Mouse (Mus musculus): ENCODE results near the gene Gatc. TPM values are rescaled to one million over a fixed set of nuclear protein-coding genes. Genes with fewer than 3 reads are reported as not detected.
"Not testable (repeated sequence)": the region's sequence is repeated elsewhere in the genome, so short reads cannot be mapped to it uniquely, and the experiment has no call there.

Gene Gatc
- polyA plus RNA-seq, 1 experiment, result 8.0 TPM

DNA sequence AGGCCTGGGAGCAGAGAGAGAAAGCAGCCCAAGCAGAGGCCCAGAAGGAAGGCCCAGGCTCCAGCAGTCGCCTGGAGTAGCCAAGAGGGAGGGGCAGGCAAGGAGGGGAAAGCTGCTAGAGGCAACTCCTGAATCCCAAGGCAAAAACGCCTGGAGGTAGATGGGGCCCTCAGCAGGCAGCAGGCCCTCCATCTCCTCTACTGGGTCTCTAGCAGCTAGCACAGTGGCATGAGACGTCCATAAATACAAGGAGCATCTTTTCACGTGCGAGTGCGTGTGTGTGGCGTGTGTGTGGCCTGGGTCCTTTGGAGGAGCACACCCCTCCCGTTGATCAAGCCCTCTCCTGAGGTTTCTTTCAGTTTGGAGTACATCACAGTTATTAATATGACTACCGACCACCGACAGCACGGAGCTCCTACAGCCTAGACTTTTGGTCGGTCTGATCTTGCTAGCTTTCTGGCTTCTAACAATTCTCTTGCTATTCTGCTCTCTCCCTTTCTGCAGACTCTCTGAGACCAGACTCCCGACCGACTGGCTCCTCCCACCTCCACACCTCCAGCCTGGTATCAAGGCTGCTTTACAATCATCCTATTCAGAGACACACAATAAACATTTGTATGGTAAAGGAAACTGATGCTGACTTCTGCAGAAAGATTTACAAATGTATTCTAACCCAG, 23.9 kb downstream of the Gatc start:
- no peak overlapping the region for H3K4me3 ChIP-seq (replicated peaks)
- H3K9me3 ChIP-seq, result no peaks in the 10 kb centered on the region
- TF ChIP-seq FLI1 (IDR thresholded peaks at IDR 0.05; ENCODE audit: low read length) (no peak), GATA1 (IDR thresholded peaks at IDR 0.05; ENCODE audit: borderline replicate concordance, low read length) (no peak)
- H3K27me3 ChIP-seq (replicated peaks), result no peaks in the 10 kb centered on the region
- H3K36me3 ChIP-seq (replicated peaks; ENCODE audit: low read length), result no peaks in the 10 kb centered on the region
- peaks cover 54% of the 10 kb centered on the region for H3K4me1 ChIP-seq

GRCm38 (mm10) chr5:115313668-115313943, 27.4 kb downstream of the Gatc start:
- Histone ChIP-seq H3K4me3 (replicated peaks) (no peak overlapping the region), H3K36me3 (replicated peaks; ENCODE audit: low read length) (no peaks in the 10 kb centered on the region), H3K4me1 (peaks cover 42% of the 10 kb centered on the region), H3K9me3 (no peaks in the 10 kb centered on the region), H3K27me3 (replicated peaks) (peaks cover 6% of the 10 kb centered on the region)
- TF ChIP-seq FLI1 (IDR thresholded peaks at IDR 0.05; ENCODE audit: low read length), result no peak
- TF ChIP-seq GATA1 (IDR thresholded peaks at IDR 0.05; ENCODE audit: borderline replicate concordance, low read length), result no peak

- Histone ChIP-seq H3K4me3 (replicated peaks) (no peak overlapping the region), H3K4me1 (peaks cover 37% of the 10 kb centered on the region), H3K36me3 (replicated peaks; ENCODE audit: low read length) (peaks cover 3% of the 10 kb centered on the region), H3K27me3 (replicated peaks) (peaks cover 7% of the 10 kb centered on the region), H3K9me3 (no peaks in the 10 kb centered on the region)
- TF ChIP-seq FLI1 (IDR thresholded peaks at IDR 0.05; ENCODE audit: low read length) (no peak), GATA1 (IDR thresholded peaks at IDR 0.05; ENCODE audit: borderline replicate concordance, low read length) (no peak)
These were observed 27.9 kb downstream of the Gatc start for GRCm38 (mm10) chr5:115312816-115313667.

- TF ChIP-seq GATA1 (IDR thresholded peaks at IDR 0.05; ENCODE audit: borderline replicate concordance, low read length), result no peak
- no peak for TF ChIP-seq FLI1 (IDR thresholded peaks at IDR 0.05; ENCODE audit: low read length)
- Histone ChIP-seq H3K9me3 (no peaks in the 10 kb centered on the region), H3K36me3 (replicated peaks; ENCODE audit: low read length) (peaks cover 3% of the 10 kb centered on the region), H3K4me1 (peaks cover 30% of the 10 kb centered on the region), H3K4me3 (replicated peaks) (no peak overlapping the region), H3K27me3 (replicated peaks) (peaks cover 7% of the 10 kb centered on the region)
These were observed 28.6 kb downstream of the Gatc start for GRCm38 (mm10) chr5:115312354-115312753.

DNA sequence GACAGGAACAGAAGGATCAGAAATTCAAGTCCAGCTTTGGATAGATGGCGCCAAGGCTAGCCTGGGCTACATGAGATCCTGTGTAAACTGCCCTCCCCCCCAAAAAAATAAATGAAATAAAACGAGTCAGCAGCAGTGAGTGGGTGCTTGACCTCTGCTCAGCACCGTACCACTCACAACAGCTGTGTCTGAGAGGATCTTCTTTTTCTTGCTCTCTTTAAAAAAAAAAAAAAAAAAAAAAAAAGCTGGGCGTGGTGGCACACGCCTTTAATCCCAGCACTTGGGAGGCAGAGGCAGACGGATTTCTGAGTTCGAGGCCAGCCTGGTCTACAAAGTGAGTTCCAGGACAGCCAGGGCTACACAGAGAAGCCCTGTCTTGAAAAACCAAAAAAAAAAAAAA, 38.8 kb downstream of the Gatc start:
- peaks cover 25% of the 10 kb centered on the region for H3K36me3 ChIP-seq (replicated peaks; ENCODE audit: low read length)
- not testable (repeated sequence) for H3K4me3 ChIP-seq (replicated peaks)
- H3K4me1 ChIP-seq, result peaks cover 33% of the 10 kb centered on the region

DNA sequence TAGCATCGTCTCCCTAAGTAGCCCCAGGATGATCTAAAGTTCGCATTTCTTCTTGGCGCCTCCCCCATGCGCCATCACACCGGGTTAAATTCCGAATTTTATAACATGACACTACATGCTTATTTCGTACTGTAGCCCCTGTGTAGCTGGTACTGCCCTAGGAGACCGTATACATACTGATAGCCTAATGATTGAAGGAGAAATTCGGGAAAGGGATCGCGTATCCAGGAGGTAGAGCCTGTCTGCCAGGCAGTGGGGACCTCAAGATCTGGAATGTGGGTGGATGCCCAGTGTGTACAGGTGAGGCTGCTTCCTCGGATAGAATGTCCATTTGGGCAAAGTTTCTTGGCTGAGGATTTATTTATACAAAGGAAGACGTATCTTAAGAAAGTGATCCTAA, 39.4 kb downstream of the Gatc start:
- Histone ChIP-seq H3K4me3 (replicated peaks) (peak overlapping the region; percentile 97), H3K4me1 (peaks cover 33% of the 10 kb centered on the region), H3K27me3 (replicated peaks) (no peaks in the 10 kb centered on the region), H3K36me3 (replicated peaks; ENCODE audit: low read length) (peaks cover 31% of the 10 kb centered on the region), H3K9me3 (0 out of 2 replicates have a peak, but pooled peaks cover 2% of the 10 kb centered on the region)
- TF ChIP-seq GATA1 (IDR thresholded peaks at IDR 0.05; ENCODE audit: borderline replicate concordance, low read length) (no peak), FLI1 (IDR thresholded peaks at IDR 0.05; ENCODE audit: low read length) (no peak)

More for the DNA sequence above, 38.8 kb downstream of the Gatc start:
- H3K9me3 ChIP-seq; H3K27me3 ChIP-seq (replicated peaks): not testable (repeated sequence)

- H3K27me3 ChIP-seq (replicated peaks), result no peaks in the 10 kb centered on the region
- 0 out of 2 replicates have a peak, but pooled peaks cover 2% of the 10 kb centered on the region for H3K9me3 ChIP-seq
- H3K4me1 ChIP-seq, result peaks cover 33% of the 10 kb centered on the region
- peaks cover 37% of the 10 kb centered on the region for H3K36me3 ChIP-seq (replicated peaks; ENCODE audit: low read length)
- peak within 1 kb of the TSS; percentile 97 for H3K4me3 ChIP-seq (replicated peaks)
- TF ChIP-seq FLI1 (IDR thresholded peaks at IDR 0.05; ENCODE audit: low read length) (no peak), GATA1 (IDR thresholded peaks at IDR 0.05; ENCODE audit: borderline replicate concordance, low read length) (no peak)
These were observed 40.0 kb downstream of the Gatc start, which contains the start of gene Dynll1 for GRCm38 (mm10) chr5:115300792-115301614. Dynll1 (minus strand) TSS chr5:115300999.

GRCm38 (mm10) chr5:115300035-115300744, 40.8 kb downstream of the Gatc start:
- Histone ChIP-seq H3K4me3 (replicated peaks) (peak overlapping the region; percentile 97), H3K4me1 (peaks cover 35% of the 10 kb centered on the region), H3K36me3 (replicated peaks; ENCODE audit: low read length) (peaks cover 45% of the 10 kb centered on the region), H3K9me3 (0 out of 2 replicates have a peak, but pooled peaks cover 2% of the 10 kb centered on the region), H3K27me3 (replicated peaks) (no peaks in the 10 kb centered on the region)
- TF ChIP-seq FLI1 (IDR thresholded peaks at IDR 0.05; ENCODE audit: low read length) (no peak), GATA1 (IDR thresholded peaks at IDR 0.05; ENCODE audit: borderline replicate concordance, low read length) (no peak)

DNA sequence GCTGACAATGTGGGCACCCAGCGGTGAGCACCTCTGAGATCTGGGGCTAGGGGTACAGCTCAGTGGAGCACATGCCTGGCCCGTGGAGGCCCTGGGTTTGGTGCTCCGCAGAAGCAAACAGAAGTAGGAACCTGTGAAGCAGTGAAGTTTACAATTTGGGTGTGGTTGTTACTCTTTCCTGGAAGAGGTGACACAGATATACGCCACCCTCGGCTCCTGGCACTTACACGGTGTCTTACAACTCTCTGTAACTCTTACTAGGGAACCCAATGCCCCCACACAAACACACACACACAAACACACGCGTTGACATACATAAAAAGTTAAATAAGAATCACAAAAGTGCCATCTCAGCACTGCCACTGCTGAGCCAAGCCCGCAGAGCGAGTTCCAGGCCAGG, 44.6 kb downstream of the Gatc start:
- Histone ChIP-seq H3K9me3 (no peaks in the 10 kb centered on the region), H3K4me3 (replicated peaks) (no peak overlapping the region), H3K4me1 (peaks cover 45% of the 10 kb centered on the region), H3K27me3 (replicated peaks) (no peaks in the 10 kb centered on the region), H3K36me3 (replicated peaks; ENCODE audit: low read length) (peaks cover 75% of the 10 kb centered on the region)
- no peak for TF ChIP-seq FLI1 (IDR thresholded peaks at IDR 0.05; ENCODE audit: low read length)
- TF ChIP-seq GATA1 (IDR thresholded peaks at IDR 0.05; ENCODE audit: borderline replicate concordance, low read length), result no peak
